Mouse (Mus musculus) WW6 (cell line): ENCODE data around the gene Cdk5rap2.

Experiments
- DNase-seq: peaks from one replicate; pipeline ENCODE4 v3.0.0-alpha.2; 2013; ENCODE audit warnings: low read depth, low spot score

Cdk5rap2 gene

GRCm38 (mm10) chr4:70409994-70410721 lies at the start of gene Cdk5rap2:
Gene Cdk5rap2 (minus strand): TSS chr4:70410443.
- DNase-seq = peak; percentile 92

GRCm38 (mm10) chr4:70452161-70452560 lies 41.9 kb upstream of the Cdk5rap2 start:
- DNase-seq = no peak

- no peak for DNase-seq
Measured at GRCm38 (mm10) chr4:70451750-70452149, 41.5 kb upstream of the Cdk5rap2 start.

GRCm38 (mm10) chr4:70449668-70450067 lies 39.4 kb upstream of the Cdk5rap2 start:
- no peak for DNase-seq

GRCm38 (mm10) chr4:70446774-70447173 lies 36.5 kb upstream of the Cdk5rap2 start:
- DNase-seq = no peak

GRCm38 (mm10) chr4:70420202-70420601 lies 10.0 kb upstream of the Cdk5rap2 start:
- DNase-seq = no peak

GRCm38 (mm10) chr4:70412126-70412525 lies 1.9 kb upstream of the Cdk5rap2 start:
- DNase-seq = no peak

- DNase-seq = no peak
Measured at GRCm38 (mm10) chr4:70409456-70409855, 787 bp downstream of the Cdk5rap2 start.

- no peak for DNase-seq
Measured at GRCm38 (mm10) chr4:70402109-70402819, 8.0 kb downstream of the Cdk5rap2 start.

- DNase-seq = no peak
Measured at GRCm38 (mm10) chr4:70399476-70399875, 10.8 kb downstream of the Cdk5rap2 start.

- DNase-seq = no peak
Measured at GRCm38 (mm10) chr4:70399074-70399473, 11.2 kb downstream of the Cdk5rap2 start.

- DNase-seq = peak; percentile 16
Measured at GRCm38 (mm10) chr4:70398088-70398487, 12.2 kb downstream of the Cdk5rap2 start.

- no peak for DNase-seq
Measured at GRCm38 (mm10) chr4:70396701-70397100, 13.5 kb downstream of the Cdk5rap2 start.

- no peak for DNase-seq
Measured at GRCm38 (mm10) chr4:70394736-70395135, 15.5 kb downstream of the Cdk5rap2 start.

- DNase-seq = no peak
Measured at GRCm38 (mm10) chr4:70391760-70392372, 18.4 kb downstream of the Cdk5rap2 start.

GRCm38 (mm10) chr4:70391073-70391472 lies 19.2 kb downstream of the Cdk5rap2 start:
- DNase-seq = no peak

- no peak for DNase-seq
Measured at GRCm38 (mm10) chr4:70386206-70386605, 24.0 kb downstream of the Cdk5rap2 start.

GRCm38 (mm10) chr4:70377359-70377758 lies 32.9 kb downstream of the Cdk5rap2 start:
- no peak for DNase-seq

GRCm38 (mm10) chr4:70365061-70365858 lies 45.0 kb downstream of the Cdk5rap2 start:
- no peak for DNase-seq

- DNase-seq = no peak
Measured at GRCm38 (mm10) chr4:70361366-70361765, 48.9 kb downstream of the Cdk5rap2 start.

- no peak for DNase-seq
Measured at GRCm38 (mm10) chr4:70355659-70356350, 54.4 kb downstream of the Cdk5rap2 start.
